Mouse (Mus musculus) forebrain, postnatal 0 days (tissue): Measurements from ENCODE around the gene S100a14. TPM values are rescaled to one million over a fixed set of nuclear protein-coding genes. Genes with fewer than 3 reads are reported as not detected.

Experiments used
- ATAC-seq: fragments of 200-750 bp; cut with Nextera tagmentation; 2 replicates; pipeline ENCODE4 v1.8.0; 2017; ENCODE audit warnings: mild to moderate bottlenecking, moderate library complexity
- DNase-seq: peaks from one replicate; pipeline ENCODE4 v3.0.0-alpha.2; 2015
- H3K27ac ChIP-seq: fragments of 300-500 bp; sonication (generic); 2 replicates; pipeline ENCODE4 v1.5.1; 2014; ENCODE audit warnings: low read depth, mild to moderate bottlenecking, antibody characterized with exemption, low read length, moderate library complexity, mixed read lengths
- H3K27me3 ChIP-seq: fragments of 300-500 bp; sonication (generic); 2 replicates; pipeline ENCODE4 v1.6.1; 2014; ENCODE audit warnings: mild to moderate bottlenecking, low read length, mixed read lengths; ENCODE audit not compliant: insufficient read depth
- H3K36me3 ChIP-seq: fragments of 300-500 bp; sonication (generic); 2 replicates; pipeline ENCODE4 v1.6.1; 2014; ENCODE audit warnings: mild to moderate bottlenecking, moderate library complexity; ENCODE audit not compliant: insufficient read depth
- H3K4me1 ChIP-seq: fragments of 300-500 bp; sonication (generic); 2 replicates; pipeline ENCODE4 v1.6.1; 2014; ENCODE audit warnings: antibody characterized with exemption; ENCODE audit not compliant: insufficient read depth
- H3K4me2 ChIP-seq: fragments of 300-500 bp; sonication (generic); 2 replicates; pipeline ENCODE4 v1.6.1; 2014; ENCODE audit warnings: low read depth, mild to moderate bottlenecking, moderate library complexity
- H3K4me3 ChIP-seq: fragments of 300-500 bp; sonication (generic); 2 replicates; pipeline ENCODE4 v1.5.1; 2014; ENCODE audit warnings: low read depth, low read length, mixed read lengths
- H3K9ac ChIP-seq: fragments of 300-500 bp; sonication (generic); 2 replicates; pipeline ENCODE4 v1.6.1; 2014; ENCODE audit warnings: mild to moderate bottlenecking
- H3K9me3 ChIP-seq: fragments of 300-500 bp; sonication (generic); 2 replicates; pipeline ENCODE4 v1.6.1; 2016; ENCODE audit warnings: low read length
- CTCF ChIP-seq: sonication (generic); IDR thresholded peaks from 2 replicates; pipeline ENCODE4 v1.5.1; 2016; ENCODE audit warnings: antibody characterized with exemption, control low read depth, low read depth
- WGBS: fragments of 180-500 bp; shearing (Covaris S2); extraction: QIAGEN DNeasy Blood & Tissue Kit; methylation state at CpG from one replicate; pipeline ENCODE4 v1.1.7; 2014; 5-methylcytosine and 5-hydroxymethylcytosine counted together
- polyA plus RNA-seq: library from polyadenylated mRNA; unstranded; fragments of >200 nt; fragmentation: Nextera tagmentation; extraction: Ambion mirVana; gene quantifications from 2 replicates; pipeline ENCODE4 v1.2.1, GENCODE M21; 2015
- total RNA-seq: library from RNA; depleted of rRNA; stranded (reverse); fragments of >200 nt; gene quantifications from 2 replicates; pipeline ENCODE4 v1.2.3, GENCODE M21; 2014; rRNA removed

S100a14 gene
- total and polyA plus RNA-seq, 2 experiments from 2014 or later: not detected

GRCm38 (mm10) chr3:90574691-90575090, 48.0 kb downstream of the S100a14 start:
- Histone ChIP-seq H3K9ac (no peak overlapping the region), H3K4me3 (no peak overlapping the region), H3K4me1 (no peaks in the 10 kb centered on the region), H3K36me3 (no peaks in the 10 kb centered on the region), H3K27me3 (no peaks in the 10 kb centered on the region), H3K4me2 (no peak overlapping the region), H3K27ac (no peak overlapping the region), H3K9me3 (no peaks in the 10 kb centered on the region)
- no peak for TF ChIP-seq CTCF
- DNase-seq: no peak
- no peak for ATAC-seq
- WGBS: 79% methylated on average over 5 of the region's 5 CpGs

GRCm38 (mm10) chr3:90575320-90575719, 48.7 kb downstream of the S100a14 start:
- DNase-seq (no peak), ATAC-seq (no peak)
- Histone ChIP-seq H3K36me3 (no peaks in the 10 kb centered on the region), H3K9me3 (no peaks in the 10 kb centered on the region), H3K4me1 (no peaks in the 10 kb centered on the region), H3K4me2 (no peak overlapping the region), H3K27me3 (no peaks in the 10 kb centered on the region), H3K9ac (no peak overlapping the region), H3K4me3 (no peak overlapping the region), H3K27ac (no peak overlapping the region)
- WGBS: 90% methylated on average over 3 of the region's 3 CpGs
- no peak for TF ChIP-seq CTCF

- Histone ChIP-seq H3K9ac (no peak overlapping the region), H3K27me3 (no peaks in the 10 kb centered on the region), H3K36me3 (no peaks in the 10 kb centered on the region), H3K9me3 (no peaks in the 10 kb centered on the region), H3K4me1 (no peaks in the 10 kb centered on the region), H3K4me3 (no peak overlapping the region), H3K27ac (no peak overlapping the region), H3K4me2 (no peak overlapping the region)
- 58% methylated on average over 10 of the region's 10 CpGs for WGBS
- TF ChIP-seq CTCF: no peak
- ATAC-seq: no peak; the same call in 1 of the 2 replicates
- DNase-seq: no peak
These were observed 49.8 kb downstream of the S100a14 start for GRCm38 (mm10) chr3:90576351-90577001.

Other genes starting within 250 kb of the S100a14 start
- gene Gatad2b, start 233.7 kb upstream of the S100a14 start, total RNA-seq: 29.5 and 34.1 TPM in 2 replicates
- 6.9 and 12.6 TPM in 2 replicates for gene Gatad2b, start 233.7 kb upstream of the S100a14 start, polyA plus RNA-seq
- 47.4 and 50.8 TPM in 2 replicates for gene Slc27a3, start 136.9 kb upstream of the S100a14 start, total RNA-seq
- 23.7 and 25.0 TPM in 2 replicates for gene Slc27a3, start 136.9 kb upstream of the S100a14 start, polyA plus RNA-seq
- gene Ints3, start 93.2 kb upstream of the S100a14 start, total RNA-seq: 49.7 and 51.5 TPM in 2 replicates
- 16.0 and 20.6 TPM in 2 replicates for gene Ints3, start 93.2 kb upstream of the S100a14 start, polyA plus RNA-seq
- 2.7 and 6.9 TPM in 2 replicates for gene Npr1, start 61.0 kb upstream of the S100a14 start, total RNA-seq
- gene Npr1, start 61.0 kb upstream of the S100a14 start, polyA plus RNA-seq: 1.7 and 2.1 TPM in 2 replicates
- gene Ilf2, start 50.7 kb upstream of the S100a14 start, total RNA-seq: 199 and 239 TPM in 2 replicates
- 170 and 191 TPM in 2 replicates for gene Ilf2, start 50.7 kb upstream of the S100a14 start, polyA plus RNA-seq
- 41.4 and 48.2 TPM in 2 replicates for gene Snapin, start 35.8 kb upstream of the S100a14 start, total RNA-seq
- 79.1 and 80.4 TPM in 2 replicates for gene Snapin, start 35.8 kb upstream of the S100a14 start, polyA plus RNA-seq
- 272 and 302 TPM in 2 replicates for gene Chtop, start 17.4 kb upstream of the S100a14 start, total RNA-seq
- gene Chtop, start 17.4 kb upstream of the S100a14 start, polyA plus RNA-seq: 179 and 186 TPM in 2 replicates
- 16.1 and 33.6 TPM in 2 replicates for gene S100a1, start 12.5 kb upstream of the S100a14 start, total RNA-seq
- gene S100a1, start 12.5 kb upstream of the S100a14 start, polyA plus RNA-seq: 47.0 and 52.8 TPM in 2 replicates
- 8.4 and 11.2 TPM in 2 replicates for gene S100a13, start 12.4 kb upstream of the S100a14 start, total RNA-seq
- gene S100a13, start 12.4 kb upstream of the S100a14 start, polyA plus RNA-seq: 16.1 and 20.5 TPM in 2 replicates
- gene S100a16, start 10.4 kb downstream of the S100a14 start, total RNA-seq: 39.4 and 48.7 TPM in 2 replicates
- gene S100a16, start 10.4 kb downstream of the S100a14 start, polyA plus RNA-seq: 74.4 and 78.6 TPM in 2 replicates
- gene S100a3, start 33.7 kb downstream of the S100a14 start, total RNA-seq: 0.10 and 0.23 TPM in 2 replicates
- gene S100a3, start 33.7 kb downstream of the S100a14 start, polyA plus RNA-seq: 0.51 and 0.52 TPM in 2 replicates
- gene S100a2, start 63.4 kb downstream of the S100a14 start, total RNA-seq: not detected in 2 replicates
- not detected in 2 replicates for gene S100a2, start 63.4 kb downstream of the S100a14 start, polyA plus RNA-seq
- not detected in 2 replicates for gene Gm42674, start 75.0 kb downstream of the S100a14 start, total RNA-seq
- not detected in 2 replicates for gene Gm42674, start 75.0 kb downstream of the S100a14 start, polyA plus RNA-seq
- gene S100a4, start 76.9 kb downstream of the S100a14 start, total RNA-seq: 2.8 and 5.9 TPM in 2 replicates
- 2.1 and 2.4 TPM in 2 replicates for gene S100a4, start 76.9 kb downstream of the S100a14 start, polyA plus RNA-seq
- not detected in 2 replicates for gene S100a5, start 81.7 kb downstream of the S100a14 start, total RNA-seq
- 0.79 TPM in 1 of 2 replicates, not detected in the other for gene S100a5, start 81.7 kb downstream of the S100a14 start, polyA plus RNA-seq
- gene S100a6, start 86.0 kb downstream of the S100a14 start, total RNA-seq: 17.9 and 18.1 TPM in 2 replicates
- gene S100a6, start 86.0 kb downstream of the S100a14 start, polyA plus RNA-seq: 34.9 and 40.7 TPM in 2 replicates
- 0.19 and 0.23 TPM in 2 replicates for gene S100a7a, start 127.2 kb downstream of the S100a14 start, total RNA-seq
- gene S100a7a, start 127.2 kb downstream of the S100a14 start, polyA plus RNA-seq: not detected in 2 replicates
- gene S100a8, start 142.1 kb downstream of the S100a14 start, total RNA-seq: 6.7 and 15.1 TPM in 2 replicates
- 4.3 and 13.9 TPM in 2 replicates for gene S100a8, start 142.1 kb downstream of the S100a14 start, polyA plus RNA-seq
- 0.90 and 5.3 TPM in 2 replicates for gene S100a9, start 168.9 kb downstream of the S100a14 start, total RNA-seq
- gene S100a9, start 168.9 kb downstream of the S100a14 start, polyA plus RNA-seq: 3.6 and 11.5 TPM in 2 replicates
- gene Pglyrp4, start 200.1 kb downstream of the S100a14 start, total RNA-seq: not detected in 2 replicates
- not detected in 2 replicates for gene Pglyrp4, start 200.1 kb downstream of the S100a14 start, polyA plus RNA-seq